Mouse (Mus musculus): ENCODE data around the gene Col6a1. TPM values are rescaled to one million over a fixed set of nuclear protein-coding genes. Genes with fewer than 3 reads are reported as not detected.
"Not testable (repeated sequence)": the region's sequence is repeated elsewhere in the genome, so short reads cannot be mapped to it uniquely, and the experiment has no call there.

The Col6a1 gene
- polyA plus RNA-seq (2016; fragmentation: Nextera tagmentation; extraction: Ambion mirVana): 3.2 TPM in 2 replicates

- DNase-seq (ENCODE audit: extremely low spot score, low spot score): no peak
- no peaks in the 10 kb centered on the region for H3K36me3 ChIP-seq (replicated peaks)
- 30% methylated on average over 9 of the region's 9 CpGs for WGBS
These were observed at the start of gene Col6a1 for GRCm38 (mm10) chr10:76725682-76726285. Gene Col6a1 (minus strand): TSS chr10:76726168.

GRCm38 (mm10) chr10:76771624-76772023 lies 45.7 kb upstream of the Col6a1 start:
- 92% methylated on average over 3 of the region's 3 CpGs for WGBS
- no peak for DNase-seq (ENCODE audit: extremely low spot score, low spot score)
- H3K27me3 ChIP-seq (ENCODE audit: poor library complexity, severe bottlenecking): no peaks in the 10 kb centered on the region
- no peaks in the 10 kb centered on the region for H3K4me1 ChIP-seq
- H3K27ac ChIP-seq: no peak overlapping the region
- H3K4me3 ChIP-seq: no peak overlapping the region
- H3K36me3 ChIP-seq (replicated peaks): peaks cover 16% of the 10 kb centered on the region
- H3K9me3 ChIP-seq: no peaks in the 10 kb centered on the region

More at GRCm38 (mm10) chr10:76725682-76726285, at the start of gene Col6a1:
- H3K27me3 ChIP-seq (ENCODE audit: poor library complexity, severe bottlenecking): peaks cover 6% of the 10 kb centered on the region; the same call in 1 of the 2 replicates
- H3K27ac ChIP-seq: 0 out of 2 replicates have a peak within 1 kb of the TSS, but pooled peaks have one; percentile 35
- peaks cover 20% of the 10 kb centered on the region for H3K4me1 ChIP-seq
- no peak within 1 kb of the TSS for H3K4me3 ChIP-seq
- no peaks in the 10 kb centered on the region for H3K9me3 ChIP-seq

- Histone ChIP-seq H3K9me3 (no peaks in the 10 kb centered on the region), H3K36me3 (replicated peaks) (peaks cover 19% of the 10 kb centered on the region), H3K27ac (no peak overlapping the region), H3K4me3 (no peak overlapping the region), H3K27me3 (ENCODE audit: poor library complexity, severe bottlenecking) (no peaks in the 10 kb centered on the region), H3K4me1 (no peaks in the 10 kb centered on the region)
- DNase-seq (ENCODE audit: extremely low spot score, low spot score): no peak
- 59% methylated on average over 5 of the region's 5 CpGs for WGBS
These were observed 45.1 kb upstream of the Col6a1 start for GRCm38 (mm10) chr10:76771086-76771485.

- H3K36me3 ChIP-seq (replicated peaks): peaks cover 22% of the 10 kb centered on the region
- H3K27ac ChIP-seq: no peak overlapping the region
- WGBS: 89% methylated on average over 6 of the region's 6 CpGs
These were observed 43.6 kb upstream of the Col6a1 start for GRCm38 (mm10) chr10:76769581-76769980.

GRCm38 (mm10) chr10:76766196-76766595 lies 40.2 kb upstream of the Col6a1 start:
- Histone ChIP-seq H3K4me1 (no peaks in the 10 kb centered on the region), H3K36me3 (replicated peaks) (peaks cover 18% of the 10 kb centered on the region), H3K9me3 (no peaks in the 10 kb centered on the region), H3K27ac (no peak overlapping the region), H3K4me3 (no peak overlapping the region), H3K27me3 (ENCODE audit: poor library complexity, severe bottlenecking) (no peaks in the 10 kb centered on the region)
- DNase-seq (ENCODE audit: extremely low spot score, low spot score): no peak
- WGBS: 96% methylated on average over 1 of the region's 1 CpGs

More at GRCm38 (mm10) chr10:76769581-76769980, 43.6 kb upstream of the Col6a1 start:
- Histone ChIP-seq H3K4me1 (no peaks in the 10 kb centered on the region), H3K4me3 (no peak overlapping the region), H3K9me3 (no peaks in the 10 kb centered on the region), H3K27me3 (ENCODE audit: poor library complexity, severe bottlenecking) (no peaks in the 10 kb centered on the region)
- DNase-seq (ENCODE audit: extremely low spot score, low spot score): no peak

- H3K4me1 ChIP-seq: no peaks in the 10 kb centered on the region
- H3K9me3 ChIP-seq: no peaks in the 10 kb centered on the region
- no peaks in the 10 kb centered on the region for H3K27me3 ChIP-seq (ENCODE audit: poor library complexity, severe bottlenecking)
- H3K4me3 ChIP-seq: no peak overlapping the region
- no peak overlapping the region for H3K27ac ChIP-seq
- WGBS: 86% methylated on average over 4 of the region's 4 CpGs
- H3K36me3 ChIP-seq (replicated peaks): peaks cover 16% of the 10 kb centered on the region
- DNase-seq (ENCODE audit: extremely low spot score, low spot score): no peak
These were observed 39.0 kb upstream of the Col6a1 start for GRCm38 (mm10) chr10:76764927-76765326.

GRCm38 (mm10) chr10:76763016-76763415 lies 37.0 kb upstream of the Col6a1 start:
- no peaks in the 10 kb centered on the region for H3K4me1 ChIP-seq
- H3K9me3 ChIP-seq: no peaks in the 10 kb centered on the region
- 94% methylated on average over 12 of the region's 12 CpGs for WGBS
- no peaks in the 10 kb centered on the region for H3K27me3 ChIP-seq (ENCODE audit: poor library complexity, severe bottlenecking)
- H3K36me3 ChIP-seq (replicated peaks): peaks cover 16% of the 10 kb centered on the region
- H3K27ac ChIP-seq: no peak overlapping the region
- H3K4me3 ChIP-seq: no peak overlapping the region
- DNase-seq (ENCODE audit: extremely low spot score, low spot score): no peak

GRCm38 (mm10) chr10:76762411-76762810 lies 36.4 kb upstream of the Col6a1 start:
- peaks cover 13% of the 10 kb centered on the region for H3K36me3 ChIP-seq (replicated peaks)
- no peaks in the 10 kb centered on the region for H3K27me3 ChIP-seq (ENCODE audit: poor library complexity, severe bottlenecking)
- H3K4me3 ChIP-seq: no peak overlapping the region
- H3K4me1 ChIP-seq: no peaks in the 10 kb centered on the region
- H3K27ac ChIP-seq: no peak overlapping the region
- WGBS: 88% methylated on average over 7 of the region's 7 CpGs
- no peaks in the 10 kb centered on the region for H3K9me3 ChIP-seq
- DNase-seq (ENCODE audit: extremely low spot score, low spot score): peak; percentile 12

GRCm38 (mm10) chr10:76759878-76760277 lies 33.9 kb upstream of the Col6a1 start:
- H3K4me3 ChIP-seq: no peak overlapping the region
- no peak for DNase-seq (ENCODE audit: extremely low spot score, low spot score)
- 93% methylated on average over 5 of the region's 5 CpGs for WGBS
- no peaks in the 10 kb centered on the region for H3K36me3 ChIP-seq (replicated peaks)
- no peaks in the 10 kb centered on the region for H3K27me3 ChIP-seq (ENCODE audit: poor library complexity, severe bottlenecking)
- no peak overlapping the region for H3K27ac ChIP-seq
- H3K4me1 ChIP-seq: no peaks in the 10 kb centered on the region
- no peaks in the 10 kb centered on the region for H3K9me3 ChIP-seq

GRCm38 (mm10) chr10:76753640-76754039 lies 27.7 kb upstream of the Col6a1 start:
- Histone ChIP-seq H3K27me3 (ENCODE audit: poor library complexity, severe bottlenecking) (no peaks in the 10 kb centered on the region), H3K36me3 (replicated peaks) (no peaks in the 10 kb centered on the region), H3K4me3 (no peak overlapping the region), H3K9me3 (peaks cover 9% of the 10 kb centered on the region), H3K4me1 (no peaks in the 10 kb centered on the region), H3K27ac (no peak overlapping the region)
- 89% methylated on average over 3 of the region's 3 CpGs for WGBS
- DNase-seq (ENCODE audit: extremely low spot score, low spot score): no peak

GRCm38 (mm10) chr10:76744267-76744666 lies 18.3 kb upstream of the Col6a1 start:
- peaks cover 12% of the 10 kb centered on the region for H3K9me3 ChIP-seq
- WGBS: 65% methylated on average over 11 of the region's 11 CpGs
- not testable (repeated sequence) for H3K4me1 ChIP-seq; H3K27ac ChIP-seq; DNase-seq (ENCODE audit: extremely low spot score, low spot score); H3K36me3 ChIP-seq (replicated peaks); H3K4me3 ChIP-seq; H3K27me3 ChIP-seq (ENCODE audit: poor library complexity, severe bottlenecking)

- DNase-seq (ENCODE audit: extremely low spot score, low spot score): no peak
- no peaks in the 10 kb centered on the region for H3K27me3 ChIP-seq (ENCODE audit: poor library complexity, severe bottlenecking)
- peaks cover 21% of the 10 kb centered on the region for H3K4me1 ChIP-seq
- no peak overlapping the region for H3K4me3 ChIP-seq
- no peak overlapping the region for H3K27ac ChIP-seq
- no peaks in the 10 kb centered on the region for H3K36me3 ChIP-seq (replicated peaks)
- WGBS: 70% methylated on average over 8 of the region's 8 CpGs
- no peaks in the 10 kb centered on the region; the same call in 1 of the 2 replicates for H3K9me3 ChIP-seq
These were observed 10.8 kb upstream of the Col6a1 start for GRCm38 (mm10) chr10:76736764-76737163.

GRCm38 (mm10) chr10:76734979-76735378 lies 9.0 kb upstream of the Col6a1 start:
- DNase-seq (ENCODE audit: extremely low spot score, low spot score): peak; percentile 81
- Histone ChIP-seq H3K36me3 (replicated peaks) (no peaks in the 10 kb centered on the region), H3K27me3 (ENCODE audit: poor library complexity, severe bottlenecking) (no peaks in the 10 kb centered on the region), H3K4me3 (no peak overlapping the region), H3K9me3 (no peaks in the 10 kb centered on the region), H3K27ac (no peak overlapping the region), H3K4me1 (peaks cover 31% of the 10 kb centered on the region)
- WGBS: 3% methylated on average over 4 of the region's 4 CpGs
